Mouse (Mus musculus): Measurements from ENCODE around the gene Gm49510. TPM values are rescaled to one million over a fixed set of nuclear protein-coding genes. Genes with fewer than 3 reads are reported as not detected.

Gm49510 gene
- polyA plus RNA-seq, 1 experiment from 2014 or later = not detected

GRCm38 (mm10) chr15:78955663-78956062 is 56.2 kb downstream of the Gm49510 start:
- WGBS = 66% methylated on average over 3 of the region's 3 CpGs
- ATAC-seq (ENCODE audit: insufficient number of reproducible peaks, insufficient read depth, low FRiP score, low read depth) = no peak
- H3K4me3 ChIP-seq (ENCODE audit: control insufficient read depth in 1 of 2, insufficient read depth in 1 of 2, low read depth in 1 of 2, low read length in 2 of 2) = no peak overlapping the region
- H3K9ac ChIP-seq (ENCODE audit: low read length) = no peak overlapping the region
- no peaks in the 10 kb centered on the region for H3K4me1 ChIP-seq (ENCODE audit: control insufficient read depth in 2 of 2, insufficient read depth in 2 of 2, low read length in 2 of 2)
- H3K4me2 ChIP-seq (ENCODE audit: low read length) = no peak overlapping the region
- no peaks in the 10 kb centered on the region for H3K36me3 ChIP-seq (ENCODE audit: control insufficient read depth, insufficient read depth, low read length)
- H3K27ac ChIP-seq (replicated peaks in 1 of 2; ENCODE audit: control insufficient read depth in 1 of 2, insufficient read depth in 1 of 2, low read depth in 2 of 2, low read length in 2 of 2) = no peak overlapping the region
- no peaks in the 10 kb centered on the region for H3K27me3 ChIP-seq (ENCODE audit: control insufficient read depth, insufficient read depth, low read length)
- no peaks in the 10 kb centered on the region for H3K9me3 ChIP-seq (ENCODE audit: control insufficient read depth, low read length)

GRCm38 (mm10) chr15:78956351-78956750 is 56.9 kb downstream of the Gm49510 start:
- ATAC-seq (ENCODE audit: insufficient number of reproducible peaks, insufficient read depth, low FRiP score, low read depth) = no peak

GRCm38 (mm10) chr15:78957021-78957420 is 57.6 kb downstream of the Gm49510 start:
- no peaks in the 10 kb centered on the region for H3K4me1 ChIP-seq (ENCODE audit: control insufficient read depth in 2 of 2, insufficient read depth in 2 of 2, low read length in 2 of 2)
- H3K9me3 ChIP-seq (ENCODE audit: control insufficient read depth, low read length) = no peaks in the 10 kb centered on the region
- no peak overlapping the region for H3K9ac ChIP-seq (ENCODE audit: low read length)
- no peaks in the 10 kb centered on the region for H3K27me3 ChIP-seq (ENCODE audit: control insufficient read depth, insufficient read depth, low read length)
- no peak overlapping the region for H3K27ac ChIP-seq (replicated peaks in 1 of 2; ENCODE audit: control insufficient read depth in 1 of 2, insufficient read depth in 1 of 2, low read depth in 2 of 2, low read length in 2 of 2)
- no peak for ATAC-seq (ENCODE audit: insufficient number of reproducible peaks, insufficient read depth, low FRiP score, low read depth)
- no peak overlapping the region for H3K4me3 ChIP-seq (ENCODE audit: control insufficient read depth in 1 of 2, insufficient read depth in 1 of 2, low read depth in 1 of 2, low read length in 2 of 2)
- H3K4me2 ChIP-seq (ENCODE audit: low read length) = no peak overlapping the region
- H3K36me3 ChIP-seq (ENCODE audit: control insufficient read depth, insufficient read depth, low read length) = no peaks in the 10 kb centered on the region
- WGBS = 52% methylated on average over 15 of the region's 15 CpGs

More at GRCm38 (mm10) chr15:78956351-78956750, 56.9 kb downstream of the Gm49510 start:
- H3K4me1 ChIP-seq (ENCODE audit: control insufficient read depth in 2 of 2, insufficient read depth in 2 of 2, low read length in 2 of 2) = no peaks in the 10 kb centered on the region
- H3K4me3 ChIP-seq (ENCODE audit: control insufficient read depth in 1 of 2, insufficient read depth in 1 of 2, low read depth in 1 of 2, low read length in 2 of 2) = no peak overlapping the region
- no peak overlapping the region for H3K27ac ChIP-seq (replicated peaks in 1 of 2; ENCODE audit: control insufficient read depth in 1 of 2, insufficient read depth in 1 of 2, low read depth in 2 of 2, low read length in 2 of 2)
- H3K4me2 ChIP-seq (ENCODE audit: low read length) = no peak overlapping the region
- H3K9ac ChIP-seq (ENCODE audit: low read length) = no peak overlapping the region
- no peaks in the 10 kb centered on the region for H3K27me3 ChIP-seq (ENCODE audit: control insufficient read depth, insufficient read depth, low read length)
- 59% methylated on average over 4 of the region's 4 CpGs for WGBS
- no peaks in the 10 kb centered on the region for H3K36me3 ChIP-seq (ENCODE audit: control insufficient read depth, insufficient read depth, low read length)
- no peaks in the 10 kb centered on the region for H3K9me3 ChIP-seq (ENCODE audit: control insufficient read depth, low read length)

DNA sequence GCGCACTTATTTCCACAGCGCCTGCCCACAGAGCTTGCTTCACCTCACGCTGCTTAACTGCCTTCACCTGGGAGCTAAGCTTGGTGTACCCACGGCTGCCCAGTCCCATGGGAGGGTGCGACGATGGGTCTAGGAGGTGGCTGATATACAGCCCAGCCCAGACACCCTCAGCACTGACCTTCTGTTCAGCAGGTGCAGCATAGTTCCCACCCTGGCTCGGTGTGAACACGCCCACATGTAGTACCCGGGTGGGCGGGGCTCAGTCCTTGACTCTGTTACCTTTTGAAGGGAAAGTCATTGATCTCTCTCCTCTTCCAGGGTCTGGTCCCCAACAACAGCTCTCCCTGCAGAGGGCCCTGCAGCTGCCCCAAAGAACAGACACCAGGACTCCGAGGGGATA is 60.1 kb downstream of the Gm49510 start:
- Histone ChIP-seq H3K27me3 (ENCODE audit: control insufficient read depth, insufficient read depth, low read length) (no peaks in the 10 kb centered on the region), H3K27ac (replicated peaks in 1 of 2; ENCODE audit: control insufficient read depth in 1 of 2, insufficient read depth in 1 of 2, low read depth in 2 of 2, low read length in 2 of 2) (no peak overlapping the region), H3K4me3 (ENCODE audit: control insufficient read depth in 1 of 2, insufficient read depth in 1 of 2, low read depth in 1 of 2, low read length in 2 of 2) (no peak overlapping the region), H3K4me2 (ENCODE audit: low read length) (no peak overlapping the region), H3K4me1 (ENCODE audit: control insufficient read depth in 2 of 2, insufficient read depth in 2 of 2, low read length in 2 of 2) (peaks cover 0 to 2% of the 10 kb centered on the region in 2 experiments; a peak in 1 of 4 replicates), H3K9ac (ENCODE audit: low read length) (no peak overlapping the region), H3K9me3 (ENCODE audit: control insufficient read depth, low read length) (no peaks in the 10 kb centered on the region), H3K36me3 (ENCODE audit: control insufficient read depth, insufficient read depth, low read length) (no peaks in the 10 kb centered on the region)
- 87% methylated on average over 11 of the region's 11 CpGs for WGBS
- no peak for ATAC-seq (ENCODE audit: insufficient number of reproducible peaks, insufficient read depth, low FRiP score, low read depth)

- WGBS = 66% methylated on average over 4 of the region's 4 CpGs
- no peak overlapping the region for H3K4me3 ChIP-seq (ENCODE audit: control insufficient read depth in 1 of 2, insufficient read depth in 1 of 2, low read depth in 1 of 2, low read length in 2 of 2)
- no peaks in the 10 kb centered on the region for H3K36me3 ChIP-seq (ENCODE audit: control insufficient read depth, insufficient read depth, low read length)
- no peaks in the 10 kb centered on the region for H3K27me3 ChIP-seq (ENCODE audit: control insufficient read depth, insufficient read depth, low read length)
- no peak overlapping the region for H3K9ac ChIP-seq (ENCODE audit: low read length)
- no peaks in the 10 kb centered on the region for H3K9me3 ChIP-seq (ENCODE audit: control insufficient read depth, low read length)
- ATAC-seq (ENCODE audit: insufficient number of reproducible peaks, insufficient read depth, low FRiP score, low read depth) = no peak
- H3K27ac ChIP-seq (replicated peaks in 1 of 2; ENCODE audit: control insufficient read depth in 1 of 2, insufficient read depth in 1 of 2, low read depth in 2 of 2, low read length in 2 of 2) = no peak overlapping the region
- H3K4me1 ChIP-seq (ENCODE audit: control insufficient read depth in 2 of 2, insufficient read depth in 2 of 2, low read length in 2 of 2) = peaks cover 0 to 2% of the 10 kb centered on the region in 2 experiments; a peak in 1 of 4 replicates
- no peak overlapping the region for H3K4me2 ChIP-seq (ENCODE audit: low read length)
These were observed 60.6 kb downstream of the Gm49510 start for GRCm38 (mm10) chr15:78960088-78960487.

GRCm38 (mm10) chr15:78962885-78963284 is 63.4 kb downstream of the Gm49510 start:
- Histone ChIP-seq H3K4me1 (ENCODE audit: control insufficient read depth in 2 of 2, insufficient read depth in 2 of 2, low read length in 2 of 2) (peaks cover 0 to 2% of the 10 kb centered on the region in 2 experiments; a peak in 1 of 4 replicates), H3K27ac (replicated peaks in 1 of 2; ENCODE audit: control insufficient read depth in 1 of 2, insufficient read depth in 1 of 2, low read depth in 2 of 2, low read length in 2 of 2) (no peak overlapping the region), H3K27me3 (ENCODE audit: control insufficient read depth, insufficient read depth, low read length) (no peaks in the 10 kb centered on the region), H3K4me2 (ENCODE audit: low read length) (no peak overlapping the region), H3K9ac (ENCODE audit: low read length) (no peak overlapping the region), H3K4me3 (ENCODE audit: control insufficient read depth in 1 of 2, insufficient read depth in 1 of 2, low read depth in 1 of 2, low read length in 2 of 2) (no peak overlapping the region), H3K9me3 (ENCODE audit: control insufficient read depth, low read length) (no peaks in the 10 kb centered on the region), H3K36me3 (ENCODE audit: control insufficient read depth, insufficient read depth, low read length) (no peaks in the 10 kb centered on the region)
- ATAC-seq (ENCODE audit: insufficient number of reproducible peaks, insufficient read depth, low FRiP score, low read depth) = no peak
- WGBS = 24% methylated on average over 2 of the region's 2 CpGs

Small RNAs within 50 kb of the gene (microRNA-seq; reads per million reads assigned to microRNA genes)
- gene Mir6955 = not detected

Other genes starting within 250 kb of the Gm49510 start
- gene Elfn2, start 180.9 kb upstream of the Gm49510 start, polyA plus RNA-seq (2014; fragmentation: Nextera tagmentation; extraction: Ambion mirVana) = not detected in 2 replicates
- 8.2 and 8.3 TPM in 2 replicates for gene Mfng, start 126.2 kb upstream of the Gm49510 start, polyA plus RNA-seq (2014; fragmentation: Nextera tagmentation; extraction: Ambion mirVana)
- gene Card10, start 96.6 kb upstream of the Gm49510 start, polyA plus RNA-seq (2014; fragmentation: Nextera tagmentation; extraction: Ambion mirVana) = 6.5 and 7.1 TPM in 2 replicates
- gene Cdc42ep1, start 57.0 kb upstream of the Gm49510 start, polyA plus RNA-seq (2014; fragmentation: Nextera tagmentation; extraction: Ambion mirVana) = 29.0 and 30.1 TPM in 2 replicates
- gene Lgals2, start 44.1 kb upstream of the Gm49510 start, polyA plus RNA-seq (2014; fragmentation: Nextera tagmentation; extraction: Ambion mirVana) = not detected in 2 replicates
- gene Gga1, start 22.5 kb upstream of the Gm49510 start, polyA plus RNA-seq (2014; fragmentation: Nextera tagmentation; extraction: Ambion mirVana) = 30.7 and 33.2 TPM in 2 replicates
- gene Sh3bp1, start 101 bp downstream of the Gm49510 start, polyA plus RNA-seq (2014; fragmentation: Nextera tagmentation; extraction: Ambion mirVana) = 13.6 and 14.5 TPM in 2 replicates
- 26.2 and 26.6 TPM in 2 replicates for gene Pdxp, start 14.3 kb downstream of the Gm49510 start, polyA plus RNA-seq (2014; fragmentation: Nextera tagmentation; extraction: Ambion mirVana)
- 708 and 842 TPM in 2 replicates for gene Lgals1, start 27.1 kb downstream of the Gm49510 start, polyA plus RNA-seq (2014; fragmentation: Nextera tagmentation; extraction: Ambion mirVana)
- gene Nol12, start 35.3 kb downstream of the Gm49510 start, polyA plus RNA-seq (2014; fragmentation: Nextera tagmentation; extraction: Ambion mirVana) = 30.5 and 32.6 TPM in 2 replicates
- 34.9 and 41.1 TPM in 2 replicates for gene Triobp, start 48.1 kb downstream of the Gm49510 start, polyA plus RNA-seq (2014; fragmentation: Nextera tagmentation; extraction: Ambion mirVana)
- 102 and 117 TPM in 2 replicates for gene H1f0, start 128.8 kb downstream of the Gm49510 start, polyA plus RNA-seq (2014; fragmentation: Nextera tagmentation; extraction: Ambion mirVana)
- gene Galr3, start 142.2 kb downstream of the Gm49510 start, polyA plus RNA-seq (2014; fragmentation: Nextera tagmentation; extraction: Ambion mirVana) = not detected in 2 replicates
- 20.2 and 23.0 TPM in 2 replicates for gene Ankrd54, start 163.2 kb downstream of the Gm49510 start, polyA plus RNA-seq (2014; fragmentation: Nextera tagmentation; extraction: Ambion mirVana)
- 144 and 153 TPM in 2 replicates for gene Eif3l, start 175.5 kb downstream of the Gm49510 start, polyA plus RNA-seq (2014; fragmentation: Nextera tagmentation; extraction: Ambion mirVana)
- gene Micall1, start 209.2 kb downstream of the Gm49510 start, polyA plus RNA-seq (2014; fragmentation: Nextera tagmentation; extraction: Ambion mirVana) = 18.9 and 20.2 TPM in 2 replicates
- gene Polr2f, start 241.3 kb downstream of the Gm49510 start, polyA plus RNA-seq (2014; fragmentation: Nextera tagmentation; extraction: Ambion mirVana) = 271 and 299 TPM in 2 replicates
- gene 1700088E04Rik, start 241.6 kb downstream of the Gm49510 start, polyA plus RNA-seq (2014; fragmentation: Nextera tagmentation; extraction: Ambion mirVana) = 5.6 and 8.4 TPM in 2 replicates